Mouse (Mus musculus) heart, postnatal 10 days (tissue): ENCODE measurements at regions not wholly inside any gene's neighbourhood (a gene's known extent, or its start where the extent isn't known, plus 50 kb on each side); places are given as distances from the start of the nearest gene placed in this dataset.

Source experiments
- DNase-seq, 2 experiments: peaks; one replicate each; pipeline ENCODE4 v3.0.0; 2021
- intact Hi-C: fragments of 180-260 bp; cut with DNase I; formaldehyde crosslinking; loops from one replicate; pipeline ENCODE4 v1.15.1; 2025

- intact Hi-C loops: no loop called here
- DNase-seq: no peak
These were observed 485.0 kb upstream of the Tnp1 start for GRCm38 (mm10) chr1:73500671-73501070.

- no peak for DNase-seq
- intact Hi-C loops: no loop called here
These were observed 480.5 kb upstream of the Tnp1 start for GRCm38 (mm10) chr1:73495971-73496749.

GRCm38 (mm10) chr1:73481956-73482355 lies 466.2 kb upstream of the Tnp1 start:
- intact Hi-C loops: no loop called here
- no peak for DNase-seq

DNA sequence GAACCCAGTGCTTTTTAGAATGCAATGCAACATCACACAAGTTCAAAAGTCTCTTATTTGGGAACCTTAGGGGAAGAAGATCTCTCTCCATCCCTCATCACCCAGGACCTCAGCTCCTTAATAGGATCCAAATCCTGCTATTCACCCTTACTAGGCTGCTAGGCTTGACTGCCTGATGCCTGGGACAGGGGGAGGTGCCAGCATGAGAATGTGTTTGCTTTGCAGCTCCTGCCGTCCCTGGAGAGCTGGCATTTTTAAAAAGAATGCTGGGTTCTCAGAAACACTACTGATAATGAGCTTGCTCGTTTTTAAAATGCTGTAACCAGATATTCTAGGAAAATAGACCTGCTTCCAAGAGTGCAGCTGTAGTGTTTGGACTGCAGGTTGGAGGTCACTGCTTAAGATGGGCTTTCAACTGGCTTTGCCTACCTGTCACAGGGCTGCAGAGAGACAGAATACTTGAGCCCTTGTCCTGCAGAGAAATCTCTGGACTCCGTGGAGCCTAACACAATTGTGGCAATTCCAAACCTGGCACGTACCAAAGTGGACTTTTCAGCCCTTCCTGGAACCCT lies 463.7 kb upstream of the Tnp1 start:
- intact Hi-C loops: no loop called here
- no peak for DNase-seq

DNA sequence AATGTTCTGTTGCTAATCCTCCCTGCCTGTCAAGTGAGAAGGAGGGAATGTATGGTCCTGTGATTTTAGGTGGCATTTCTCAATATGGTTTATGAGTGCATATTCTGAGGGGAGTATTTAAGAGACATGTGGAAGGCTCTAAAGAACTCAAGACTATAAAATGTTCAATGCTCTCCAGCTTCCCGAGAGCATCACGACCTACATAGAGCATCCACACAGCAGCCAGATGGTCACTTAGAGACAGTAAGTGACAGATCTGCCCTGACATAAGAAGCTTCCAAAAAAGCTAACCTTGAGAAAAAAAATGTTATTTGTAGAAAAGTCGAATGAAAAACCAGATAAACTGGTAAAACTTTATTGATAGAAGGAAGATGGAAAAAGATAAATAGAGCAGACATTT lies 444.9 kb upstream of the Tnp1 start:
- no peak for DNase-seq
- intact Hi-C loops: no loop called here

GRCm38 (mm10) chr1:73459754-73460534 lies 444.2 kb upstream of the Tnp1 start:
- no peak for DNase-seq
- intact Hi-C loops: no loop called here

DNA sequence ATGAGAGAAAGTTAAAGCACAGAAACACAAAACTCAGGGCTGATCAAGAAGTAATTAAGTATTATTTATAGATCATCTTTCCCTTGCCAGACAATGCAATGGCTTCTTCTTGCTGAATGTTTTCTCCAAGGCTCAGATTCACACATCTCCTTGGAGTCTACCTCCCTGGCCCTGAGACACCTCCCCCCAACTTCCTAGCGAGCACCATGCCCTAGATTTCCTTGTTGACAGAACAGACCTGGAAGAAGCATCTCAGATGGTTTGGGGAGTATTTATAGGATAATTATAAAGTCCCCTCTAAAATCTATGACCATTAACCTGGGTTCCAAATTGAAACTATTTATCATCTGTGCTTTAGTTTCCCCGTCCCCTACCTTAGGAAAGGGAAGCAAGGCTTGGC lies 441.6 kb upstream of the Tnp1 start:
- no peak for DNase-seq
- intact Hi-C loops: no loop called here

GRCm38 (mm10) chr1:73456359-73457062 lies 440.8 kb upstream of the Tnp1 start:
- intact Hi-C loops: no loop called here

GRCm38 (mm10) chr1:73444216-73444890 lies 428.6 kb upstream of the Tnp1 start:
- intact Hi-C loops: no loop called here
- no peak for DNase-seq

More at GRCm38 (mm10) chr1:73456359-73457062, 440.8 kb upstream of the Tnp1 start:
- no peak for DNase-seq

DNA sequence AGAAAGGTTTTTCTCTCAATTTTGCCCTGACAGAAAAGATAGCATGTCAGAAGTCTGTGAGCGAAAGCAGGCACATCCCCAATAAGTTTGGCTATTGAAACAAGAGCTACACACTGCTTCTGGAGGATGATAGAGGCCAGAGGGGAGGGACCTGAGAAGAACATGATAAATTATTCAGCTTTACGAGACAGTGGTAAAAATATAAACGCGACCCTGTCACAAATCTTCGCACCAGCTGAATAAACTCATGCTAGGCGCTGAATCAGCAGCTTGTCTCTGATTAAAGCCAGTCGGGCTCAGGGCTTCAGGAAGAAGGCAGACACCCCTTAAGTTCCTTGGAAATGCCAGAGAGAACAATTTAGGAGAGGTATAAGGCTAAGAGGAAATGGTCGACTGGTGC lies 422.7 kb upstream of the Tnp1 start:
- intact Hi-C loops: no loop called here
- no peak for DNase-seq

DNA sequence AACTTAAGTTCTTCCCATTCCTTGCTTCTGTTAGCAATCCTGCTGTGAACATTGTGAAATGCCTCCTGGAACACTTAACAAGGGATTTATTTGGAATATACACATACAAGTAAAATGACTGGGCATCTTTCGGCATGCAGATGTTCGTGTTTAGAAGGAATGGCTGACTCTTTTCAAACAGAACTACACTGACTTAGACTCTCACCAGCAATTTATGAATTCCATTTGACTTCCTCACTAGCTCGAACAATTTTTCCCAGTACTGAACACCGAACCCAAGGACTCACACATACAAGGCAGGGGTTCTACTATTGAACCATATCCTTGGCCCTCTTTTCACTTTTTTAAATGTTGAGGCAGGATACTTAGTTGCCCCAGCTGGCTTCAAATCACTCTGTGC lies 412.4 kb upstream of the Tnp1 start:
- intact Hi-C loops: no loop called here
- no peak for DNase-seq

- DNase-seq: no peak
- intact Hi-C loops: no loop called here
These were observed 409.3 kb upstream of the Tnp1 start for GRCm38 (mm10) chr1:73425049-73425448.

- intact Hi-C loops: no loop called here
- no peak for DNase-seq
These were observed 402.5 kb upstream of the Tnp1 start for GRCm38 (mm10) chr1:73418196-73418595.

DNA sequence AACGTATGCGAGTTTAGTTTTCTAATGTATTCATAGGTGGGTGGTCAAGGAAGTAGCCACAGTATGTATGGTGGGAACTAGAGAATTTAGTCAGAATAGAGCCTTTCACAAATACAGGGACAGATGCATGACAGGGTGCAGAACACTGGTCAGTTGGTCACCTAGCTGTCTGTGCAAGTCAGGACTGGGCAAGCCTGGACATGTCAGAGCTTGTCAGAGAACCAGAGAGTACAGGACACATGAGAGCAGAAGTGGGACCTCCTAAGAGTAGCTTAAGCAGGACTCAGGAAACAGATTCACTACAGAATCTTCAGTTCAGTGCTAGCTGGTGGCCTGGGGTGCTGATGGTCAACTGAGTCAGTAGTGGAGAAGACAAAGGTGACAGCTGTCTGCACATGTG lies 395.7 kb upstream of the Tnp1 start:
- intact Hi-C loops: no loop called here
- DNase-seq: no peak

GRCm38 (mm10) chr1:73399178-73399577 lies 383.5 kb upstream of the Tnp1 start:
- intact Hi-C loops: no loop called here
- no peak for DNase-seq

DNA sequence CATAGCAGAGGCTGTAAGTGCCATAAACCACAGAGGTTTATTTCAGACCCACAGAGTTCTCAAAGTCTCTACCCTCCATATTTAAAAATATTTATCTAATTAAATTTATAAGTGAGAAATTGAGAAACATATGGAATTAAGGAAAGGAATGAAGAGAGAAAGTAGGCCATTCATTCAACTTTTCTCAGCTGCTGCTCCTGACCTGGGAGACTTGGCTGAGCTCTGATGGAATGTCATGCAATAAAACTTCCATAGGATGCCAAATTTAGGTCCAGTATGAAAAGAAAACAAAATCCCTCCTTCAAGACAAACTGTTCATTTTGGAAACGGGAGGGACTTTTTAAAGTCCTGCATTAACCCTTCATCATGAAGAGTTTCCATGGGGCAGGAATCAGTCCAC lies 379.3 kb upstream of the Tnp1 start:
- intact Hi-C loops: no loop called here
- DNase-seq: no peak

- intact Hi-C loops: no loop called here
- DNase-seq: no peak
These were observed 378.8 kb upstream of the Tnp1 start for GRCm38 (mm10) chr1:73394466-73394865.

GRCm38 (mm10) chr1:73392077-73392476 lies 376.4 kb upstream of the Tnp1 start:
- intact Hi-C loops: no loop called here
- no peak for DNase-seq

- intact Hi-C loops: no loop called here
- no peak for DNase-seq
These were observed 374.3 kb upstream of the Tnp1 start for GRCm38 (mm10) chr1:73389976-73390375.

- DNase-seq: no peak
These were observed 373.5 kb upstream of the Tnp1 start for GRCm38 (mm10) chr1:73389174-73389573.

GRCm38 (mm10) chr1:73381578-73381977 lies 365.9 kb upstream of the Tnp1 start:
- no peak for DNase-seq
- intact Hi-C loops: no loop called here

More at GRCm38 (mm10) chr1:73389174-73389573, 373.5 kb upstream of the Tnp1 start:
- intact Hi-C loops: no loop called here
